Mouse (Mus musculus) T-cell, adult 66 days (primary cell): ENCODE measurements around the gene 3110009E18Rik. TPM values are rescaled to one million over a fixed set of nuclear protein-coding genes. Genes with fewer than 3 reads are reported as not detected.

Experiments used
- total RNA-seq, 2 experiments: library from RNA; stranded (reverse); gene quantifications; 3 replicates in 1 of 2; 4 replicates in 1 of 2; pipeline ENCODE4 v1.2.4; 2023

Gene 3110009E18Rik
- total RNA-seq: 10 to 100 TPM; 13.7 to 13.8 TPM

GRCm38 (mm10) chr1:120120969-120121811, at the start of gene 3110009E18Rik, which contains the start of gene Dbi:
Gene 3110009E18Rik (plus strand): TSS chr1:120121187.
Gene Dbi (minus strand): TSS chr1:120121078.

GRCm38 (mm10) chr1:120073519-120074306, 47.3 kb upstream of the 3110009E18Rik start, which contains the start of gene Tmem37:
Gene Tmem37 (minus strand): TSS chr1:120074074.

Other genes starting within 250 kb of the 3110009E18Rik start
- 1 to 10 TPM; 3.8 to 3.9 TPM for gene Tmem177, start 208.0 kb upstream of the 3110009E18Rik start, total RNA-seq
- gene Cfap221, start 124.0 kb upstream of the 3110009E18Rik start, total RNA-seq: not detected
- gene Sctr, start 114.3 kb upstream of the 3110009E18Rik start, total RNA-seq: not detected
- not detected for gene Tmem37, start 47.1 kb upstream of the 3110009E18Rik start, total RNA-seq
- gene Dbi, start 109 bp upstream of the 3110009E18Rik start, total RNA-seq: 10 to 100 TPM; 33.2 to 39.4 TPM
- 1 to 10 TPM; 1.4 to 1.5 TPM for gene Steap3, start 151.5 kb downstream of the 3110009E18Rik start, total RNA-seq
- not detected for gene C1ql2, start 219.4 kb downstream of the 3110009E18Rik start, total RNA-seq